Mouse (Mus musculus) erythroid progenitor cell, adult 5-6 weeks (primary cell): ENCODE measurements around the gene Mss51. TPM values are rescaled to one million over a fixed set of nuclear protein-coding genes. Genes with fewer than 3 reads are reported as not detected.

ENCODE experiments used
- ATAC-seq: replicated peaks from 2 replicates; pipeline ENCODE4 v1.8.0; 2016; ENCODE audit warnings: moderate number of reproducible peaks, mild to moderate bottlenecking, moderate TSS enrichment, inconsistent platforms; ENCODE audit not compliant: poor library complexity, low FRiP score, severe bottlenecking
- total RNA-seq, 2 experiments: library from RNA; stranded (forward) in 1 of 2; stranded (reverse) in 1 of 2; fragments of 150-400 nt in 1 of 2; fragments of 186-747, 209-891 nt in 1 of 2; gene quantifications; 2 replicates each; pipeline versions ENCODE4 v1.2.3 to v1.2.4; 2015 to 2017; ENCODE audit warnings: low replicate concordance in 2 of 2

The Mss51 gene
- total RNA-seq (2015; ENCODE audit: low replicate concordance), result 8.0 and 20.2 TPM in 2 replicates
- total RNA-seq (2017; ENCODE audit: low replicate concordance), result 5.6 and 15.4 TPM in 2 replicates

DNA sequence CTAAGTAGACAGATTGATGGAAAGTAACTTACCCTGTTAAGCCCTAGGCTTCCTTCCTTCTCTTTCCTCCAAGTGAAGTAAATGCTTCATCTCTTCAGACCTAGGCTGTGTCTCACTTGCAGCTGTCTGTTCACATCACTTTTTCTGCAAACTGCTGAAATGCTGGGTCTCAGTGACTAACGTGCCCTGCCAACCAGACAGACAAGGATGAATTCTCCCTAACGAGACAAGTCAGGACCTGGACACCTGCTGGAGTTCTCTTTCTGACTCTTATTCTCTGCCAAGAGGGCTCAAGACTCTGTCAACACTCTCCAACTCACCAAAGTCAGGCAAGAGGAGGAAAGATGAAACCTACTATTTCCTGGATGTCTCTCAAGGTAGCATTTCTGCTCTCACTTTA lies at the start of gene Mss51:
Gene Mss51 (minus strand): TSS at position 299 of the 400 bp plus-strand sequence.
- no peak for ATAC-seq

DNA sequence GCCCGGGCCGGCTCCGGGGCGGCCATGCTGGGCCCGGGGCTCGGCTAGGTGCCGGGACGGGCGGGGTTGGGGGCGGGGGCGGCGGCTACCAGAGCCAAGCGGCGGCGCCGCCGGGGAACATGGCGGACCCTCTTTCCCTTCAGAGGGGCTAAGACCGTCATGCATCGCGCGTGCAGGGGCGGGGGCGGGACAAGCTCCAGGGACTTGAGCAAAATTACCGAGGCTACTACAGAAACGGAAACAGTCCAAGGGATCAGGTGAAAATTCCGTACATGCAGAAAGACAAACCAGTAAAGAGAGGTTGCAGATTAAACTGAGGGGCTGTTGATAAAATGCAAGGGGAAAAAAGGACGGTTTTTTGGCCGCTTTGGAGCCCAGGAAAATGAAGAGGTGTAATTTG lies 49.7 kb upstream of the Mss51 start, which contains the start of gene Ppp3cb:
Gene Ppp3cb (minus strand): TSS at position 159 of the 400 bp plus-strand sequence.
- ATAC-seq, result peak; percentile 70

DNA sequence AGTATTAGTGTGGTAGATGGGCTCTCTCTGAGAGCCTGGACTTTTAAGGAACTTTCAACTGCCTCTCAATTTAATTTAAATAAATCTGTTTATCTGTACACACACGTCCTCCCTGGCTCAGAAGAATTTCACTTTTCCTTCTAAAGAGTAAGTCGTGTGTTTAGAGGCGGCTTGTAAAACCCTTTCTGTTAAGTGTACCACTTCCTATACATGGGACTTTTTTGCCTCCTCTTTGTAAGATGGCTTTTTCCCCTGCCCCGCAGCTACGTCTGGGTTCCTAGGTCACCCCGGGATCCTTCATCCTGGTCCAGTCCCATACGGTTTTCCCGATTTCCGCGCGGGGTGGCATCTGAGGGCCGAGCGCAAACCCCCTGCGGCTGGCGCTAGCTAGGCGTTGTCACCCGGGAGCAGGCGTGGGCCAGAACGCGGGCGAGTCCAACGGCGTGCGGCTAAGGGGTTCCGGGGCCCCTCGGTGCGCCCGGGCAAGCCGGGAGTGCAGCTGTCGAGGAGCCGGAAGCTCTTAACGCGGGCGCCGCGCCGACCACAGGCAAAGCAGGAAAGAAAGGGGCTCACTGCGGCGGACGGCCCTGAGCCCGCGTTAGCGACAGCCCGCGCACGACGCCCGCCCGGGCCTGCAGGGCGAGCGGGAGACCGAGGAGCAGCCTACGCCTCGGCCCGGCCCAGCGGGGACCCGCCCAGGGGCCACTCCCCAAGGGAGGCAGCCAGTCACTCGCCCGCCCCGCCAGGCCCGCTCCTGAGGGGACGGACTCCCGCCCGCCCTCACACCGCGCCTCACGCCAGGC lies 49.0 kb upstream of the Mss51 start:
- ATAC-seq, result peak; percentile 91

DNA sequence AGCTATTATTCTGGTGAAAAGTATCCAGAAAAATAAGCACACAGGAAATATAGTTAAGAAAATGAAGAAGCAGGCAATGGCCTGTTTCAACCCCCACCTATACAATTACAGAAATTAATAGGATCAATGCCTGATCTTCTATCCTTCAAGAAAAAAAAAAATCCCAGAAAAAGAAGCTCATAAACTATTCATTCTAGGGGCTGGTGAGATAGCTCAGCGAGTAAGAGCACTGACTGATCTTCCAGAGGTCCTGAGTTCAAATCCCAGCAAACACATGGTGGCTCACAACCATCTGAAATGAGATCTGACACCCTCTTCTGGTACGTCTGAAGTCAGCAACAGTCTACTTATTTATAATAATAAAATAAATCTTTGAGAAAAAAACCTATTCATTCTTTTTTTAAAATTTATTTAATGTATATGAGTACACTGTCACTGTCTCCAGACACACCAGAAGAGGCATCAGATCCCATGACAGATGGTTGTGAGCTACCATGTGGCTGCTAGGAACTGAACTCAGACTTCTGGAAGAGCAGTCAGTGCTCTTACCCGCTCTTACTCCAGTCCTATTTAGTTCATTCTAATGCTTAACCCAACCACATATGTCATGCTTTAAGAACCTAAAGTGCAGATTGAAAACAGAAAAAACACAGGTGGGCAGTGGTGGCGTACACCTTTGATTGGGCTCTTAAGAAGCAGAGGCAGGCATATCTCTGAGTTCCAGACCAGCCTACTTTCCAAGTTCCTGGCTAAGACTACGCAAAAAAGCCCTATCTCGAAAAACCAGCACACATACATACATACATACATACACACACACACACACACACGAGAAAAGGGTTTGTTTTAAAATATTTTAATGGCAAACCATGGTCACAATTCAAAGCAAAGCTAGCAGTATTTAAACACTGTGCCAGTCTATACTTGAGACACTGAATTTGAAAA lies 48.0 kb upstream of the Mss51 start:
- ATAC-seq, result peak; percentile 73

DNA sequence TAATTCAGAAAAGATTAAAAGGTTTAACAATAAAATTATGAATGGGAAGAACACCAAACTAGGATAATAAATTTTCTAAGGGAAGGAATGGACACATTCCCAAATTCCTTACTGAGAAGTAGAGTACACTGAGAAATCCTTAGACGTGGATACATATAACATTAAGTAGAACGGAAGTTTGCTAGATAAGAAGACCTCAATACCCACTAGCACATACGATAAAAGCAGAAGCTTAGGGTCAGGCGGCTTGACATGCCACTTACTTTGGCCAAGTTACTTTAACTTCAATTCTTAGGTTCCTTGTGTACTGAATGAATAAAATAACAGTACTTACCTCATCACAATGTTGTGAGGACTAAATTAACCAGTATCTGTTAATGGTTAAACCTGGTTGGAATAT lies 32.9 kb upstream of the Mss51 start:
- no peak for ATAC-seq

DNA sequence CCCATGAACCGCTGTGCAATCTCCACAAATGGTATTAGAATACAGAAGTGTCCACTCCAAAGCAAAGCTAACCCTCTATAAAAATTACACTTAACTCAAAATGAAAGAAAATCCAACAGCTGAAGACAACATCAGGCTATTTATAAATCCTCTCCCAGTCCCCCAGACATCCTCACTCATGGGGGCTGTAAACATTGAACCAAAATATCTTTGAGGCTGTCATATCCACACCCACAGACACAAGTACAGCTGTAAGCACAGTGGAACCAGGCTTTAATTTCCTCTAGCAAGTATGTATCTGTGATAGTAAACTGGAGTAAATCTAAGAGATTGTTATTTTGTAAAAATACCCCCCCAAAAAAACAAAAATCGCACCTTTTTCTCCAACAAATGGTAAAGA lies 23.5 kb upstream of the Mss51 start:
- ATAC-seq, result no peak

DNA sequence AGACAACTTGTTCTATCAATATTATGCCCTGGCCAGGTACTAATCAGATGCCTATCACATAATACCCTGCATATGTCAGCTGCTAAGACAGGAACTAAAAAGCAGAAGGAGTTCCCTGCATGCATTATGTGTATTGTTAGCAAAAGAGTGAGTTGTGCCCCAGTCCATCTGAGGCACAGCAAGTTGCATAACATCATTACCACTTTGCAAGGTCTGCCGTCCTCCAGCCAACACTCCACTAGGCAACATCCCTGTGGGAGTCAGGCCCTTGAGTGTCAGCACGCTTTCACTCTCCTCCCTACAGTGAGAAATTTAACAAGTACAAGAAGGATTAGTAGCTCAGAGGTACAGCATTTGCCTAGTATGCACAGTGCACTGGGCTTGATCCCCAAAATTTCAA lies 11.7 kb upstream of the Mss51 start:
- no peak for ATAC-seq

DNA sequence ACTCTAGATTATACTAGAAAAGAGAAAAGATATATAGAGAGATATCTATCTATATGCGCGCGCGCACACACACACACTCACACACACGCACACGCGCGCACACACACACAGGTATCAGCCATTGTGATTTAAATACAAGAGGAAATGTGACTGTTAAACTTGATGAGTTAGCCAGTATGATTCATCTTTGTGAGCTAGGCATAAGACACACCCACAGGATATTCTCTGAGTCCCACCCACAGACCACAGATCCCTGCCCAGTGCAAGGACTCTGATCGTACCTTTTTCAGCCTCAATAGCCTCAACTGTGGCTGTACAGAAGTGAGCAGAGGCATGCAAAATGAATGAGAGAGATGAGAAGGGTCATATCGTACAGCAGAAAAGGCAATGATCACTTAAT lies 6.3 kb upstream of the Mss51 start:
- ATAC-seq, result no peak

DNA sequence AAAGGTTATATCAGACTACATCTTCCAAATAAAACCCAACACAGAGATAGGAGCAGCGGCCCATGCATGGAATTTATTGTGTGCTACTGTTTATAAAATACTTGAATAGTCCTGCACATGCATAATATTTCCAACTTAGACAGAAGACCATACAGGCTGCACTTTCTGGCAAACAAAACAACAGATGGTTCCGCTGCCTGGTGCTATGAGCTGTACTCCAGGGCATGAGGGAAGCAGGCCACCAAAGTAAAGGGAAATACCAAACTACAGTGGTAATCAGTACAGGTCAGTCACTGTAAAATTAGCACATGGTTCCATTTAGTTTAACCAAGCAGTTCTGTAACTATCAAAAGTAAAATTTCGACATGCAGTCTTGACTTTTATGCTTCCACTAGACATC lies 3.3 kb upstream of the Mss51 start:
- ATAC-seq, result no peak

DNA sequence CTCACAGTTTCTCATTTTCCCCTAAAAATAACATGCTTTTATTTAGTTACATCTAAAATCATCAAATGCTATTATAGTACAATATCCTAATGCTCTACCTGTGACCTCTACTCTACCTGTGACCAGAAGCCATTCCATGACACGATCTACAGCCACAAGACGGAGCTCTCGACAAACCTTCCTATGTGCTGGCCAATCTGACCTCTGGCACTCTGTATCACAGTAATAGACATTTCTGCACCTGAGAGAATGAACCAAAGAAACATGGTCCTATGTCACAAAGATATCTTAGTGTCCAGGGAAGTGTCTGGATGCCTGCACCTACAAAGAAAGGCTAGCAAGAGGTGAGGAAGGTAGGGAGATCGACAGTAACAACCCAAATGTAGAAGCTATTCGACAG lies 10.7 kb downstream of the Mss51 start:
- ATAC-seq, result no peak

DNA sequence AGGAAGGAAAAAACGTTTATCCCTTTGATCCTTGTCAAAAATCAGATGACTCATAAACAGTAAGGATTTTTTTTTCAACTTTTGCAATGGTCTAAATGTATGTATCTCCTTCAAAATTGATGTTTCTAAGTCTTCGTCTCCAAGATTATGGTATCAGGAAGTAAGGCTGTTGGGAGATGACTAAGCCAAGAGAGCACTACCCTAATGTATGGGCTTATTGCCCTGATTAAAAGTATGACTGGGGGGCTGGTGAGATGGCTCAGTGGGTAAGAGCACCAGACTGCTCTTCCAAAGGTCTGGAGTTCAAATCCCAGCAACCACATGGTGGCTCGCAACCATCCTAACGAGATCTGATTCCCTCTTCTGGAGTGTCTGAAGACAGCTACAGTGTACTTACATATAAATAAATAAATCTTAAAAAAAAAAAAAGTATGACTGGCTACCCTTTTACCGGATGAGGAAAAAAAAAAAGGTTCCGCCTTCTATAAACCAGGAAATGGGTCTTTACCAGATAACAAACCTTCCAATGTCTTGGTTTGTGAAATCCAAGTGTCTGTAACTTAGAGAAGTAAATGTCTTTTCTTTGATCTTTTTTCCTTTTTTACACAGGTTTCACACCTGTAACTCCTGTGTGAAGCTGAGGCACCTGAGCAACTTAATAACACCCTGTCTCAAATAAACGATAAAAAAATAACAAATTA lies 14.5 kb downstream of the Mss51 start:
- no peak for ATAC-seq

DNA sequence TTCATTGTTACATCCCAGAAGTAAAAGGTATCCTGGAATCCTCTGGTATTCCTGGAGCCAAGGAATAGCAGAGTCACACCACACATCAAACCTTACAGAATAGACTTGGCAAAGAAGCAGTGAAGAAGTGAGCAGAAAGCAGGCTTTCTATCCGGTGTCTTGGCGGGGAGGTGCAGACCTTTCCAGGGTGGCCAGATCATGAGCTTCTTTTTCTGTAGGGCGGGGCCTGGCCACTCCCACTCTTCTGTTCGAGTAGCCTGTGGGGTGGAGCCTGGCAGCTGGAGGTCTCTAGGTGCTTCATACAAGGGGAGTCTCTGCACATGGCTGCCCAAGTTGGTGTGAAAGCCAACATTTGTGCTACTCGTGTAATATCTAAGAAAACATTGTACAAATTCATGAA lies 15.5 kb downstream of the Mss51 start:
- peak; percentile 66 for ATAC-seq

DNA sequence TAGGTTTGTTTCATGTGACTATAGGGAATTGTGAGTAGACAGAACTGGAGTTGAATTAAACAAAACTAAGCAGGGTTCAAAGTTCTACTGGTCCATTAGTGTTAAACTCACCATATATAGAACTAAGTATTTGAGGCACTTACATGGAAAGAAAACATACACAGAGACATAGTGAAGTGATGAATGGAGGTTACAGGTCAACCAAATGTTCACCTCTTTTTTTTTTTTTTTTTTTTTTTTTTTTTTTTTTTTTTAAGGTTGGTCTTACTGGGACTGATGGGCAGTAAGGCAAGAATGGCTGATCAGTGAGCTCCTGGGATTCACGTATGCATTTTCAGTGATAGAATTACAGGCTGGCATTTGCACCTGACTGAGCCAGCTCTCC lies 16.5 kb downstream of the Mss51 start:
- peak; percentile 3; the same call in 1 of the 2 replicates for ATAC-seq

DNA sequence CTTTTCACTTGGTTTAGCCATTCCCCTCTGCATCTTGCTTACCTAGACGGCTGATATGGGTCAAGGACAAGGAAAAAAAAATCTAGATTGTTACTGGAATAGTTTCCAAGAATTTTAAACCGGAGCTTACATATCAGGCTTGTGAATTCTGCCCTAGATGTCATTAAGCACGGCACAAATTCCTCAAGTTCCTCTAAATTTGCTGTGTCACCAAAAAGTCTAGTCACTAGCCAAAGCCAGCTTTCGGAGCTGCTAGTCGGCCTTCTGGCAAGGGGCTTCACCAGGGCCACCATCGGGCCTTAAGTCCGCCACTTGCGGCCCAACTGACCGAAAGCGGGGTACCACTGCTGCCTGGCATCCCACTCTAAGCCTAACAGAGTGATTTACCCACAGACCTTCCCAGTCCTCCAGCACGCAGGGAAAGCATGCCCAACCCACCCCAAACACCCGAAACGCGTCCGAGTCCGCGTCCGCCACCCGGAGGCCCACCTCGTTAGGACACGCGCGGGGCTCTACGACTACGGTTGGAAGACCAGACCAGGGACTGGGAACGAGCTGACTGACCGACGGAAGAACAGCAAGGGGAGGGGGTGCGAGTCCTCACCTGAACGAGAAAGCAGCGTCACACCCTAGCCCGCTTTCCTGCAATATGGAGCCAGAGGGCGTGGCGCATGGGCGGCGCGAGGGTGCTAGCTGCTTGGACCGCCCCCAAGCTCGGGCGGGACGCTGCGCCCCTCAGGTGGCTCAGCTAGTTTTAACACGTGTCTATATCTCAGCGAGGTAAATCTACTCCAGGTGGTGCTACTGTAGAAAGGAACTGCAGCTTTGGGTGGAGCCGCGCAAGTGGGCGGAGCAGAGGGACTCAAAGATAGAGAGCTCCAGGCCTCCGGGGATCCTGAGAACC lies 17.2 kb downstream of the Mss51 start, which contains the start of gene Anxa7:
Gene Anxa7 (minus strand): TSS at position 843 of the 904 bp plus-strand sequence.
- ATAC-seq, result peak; percentile 86

DNA sequence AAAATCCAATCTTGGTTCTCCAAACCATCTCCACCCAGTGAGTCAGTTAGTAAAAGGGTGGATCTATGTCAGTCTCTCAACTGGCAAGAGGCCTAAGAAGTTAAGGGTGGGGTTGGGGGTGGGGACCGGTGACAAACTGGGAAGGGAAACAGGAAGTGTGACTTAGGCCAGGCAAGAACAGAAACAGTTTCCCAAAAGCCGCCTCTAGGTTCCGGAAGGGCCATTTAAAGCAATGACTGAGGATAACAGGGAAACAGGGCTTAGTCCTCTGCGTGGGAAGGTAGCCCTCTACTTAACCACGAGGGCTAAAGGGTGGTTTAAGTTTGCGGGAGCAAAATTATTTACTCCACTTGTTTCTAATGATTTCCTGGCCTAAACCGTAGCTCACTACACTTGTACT lies 17.9 kb downstream of the Mss51 start:
- ATAC-seq, result peak; percentile 72

DNA sequence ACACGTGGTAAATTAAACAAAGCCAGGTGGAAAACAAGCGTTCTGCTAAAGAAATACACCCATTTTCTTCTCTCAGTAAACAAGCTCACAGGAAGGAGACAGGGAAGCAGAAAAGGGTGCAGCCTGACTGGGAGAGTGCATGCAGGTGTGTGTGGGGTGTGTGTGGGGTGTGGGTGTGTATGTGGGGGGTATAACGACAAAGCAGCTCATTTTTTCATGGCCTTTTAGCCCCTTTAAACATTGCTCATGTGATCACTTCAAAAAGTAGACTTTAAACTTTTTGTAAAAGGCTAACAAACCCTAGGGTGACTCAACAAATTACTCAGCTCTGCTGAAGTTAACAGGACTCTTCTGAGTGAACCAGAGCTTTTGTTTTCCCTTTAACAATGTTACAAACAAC lies 18.3 kb downstream of the Mss51 start:
- no peak for ATAC-seq

DNA sequence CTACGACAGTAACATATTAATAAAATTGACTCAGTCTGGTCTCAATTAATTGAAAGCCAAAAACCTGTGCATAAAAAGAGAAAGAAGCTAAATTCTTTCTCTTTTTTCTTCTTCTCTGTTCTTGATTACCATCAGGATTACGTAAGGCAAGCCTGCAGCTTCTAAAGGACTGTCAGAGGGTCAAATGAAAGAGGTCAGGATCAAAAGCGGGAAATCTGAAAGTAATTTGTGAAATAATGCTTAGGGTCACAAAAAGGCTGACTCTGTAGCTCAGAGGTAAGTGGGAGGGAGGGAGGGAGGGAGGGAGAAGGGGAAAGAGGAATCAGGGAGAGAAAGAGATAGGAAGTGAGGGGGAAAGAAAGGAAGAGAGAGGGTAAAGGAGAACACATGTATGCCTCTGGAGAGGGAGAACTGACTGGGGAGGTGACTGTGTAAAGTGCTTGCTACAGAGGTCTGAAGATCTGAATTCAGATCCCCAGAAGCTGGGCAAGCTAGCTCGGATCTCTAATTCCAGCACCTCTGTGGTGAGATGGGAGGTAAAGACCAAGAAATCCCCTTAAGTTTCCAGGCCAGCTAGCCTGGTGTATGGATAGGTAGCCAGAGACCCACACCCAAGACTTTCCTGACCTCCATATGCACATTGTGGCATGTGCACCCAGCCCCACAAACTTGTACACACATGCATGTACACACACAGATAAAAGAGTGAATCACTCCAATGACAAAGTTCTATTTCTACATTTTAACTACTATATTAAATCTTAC lies 19.3 kb downstream of the Mss51 start:
- ATAC-seq, result no peak

DNA sequence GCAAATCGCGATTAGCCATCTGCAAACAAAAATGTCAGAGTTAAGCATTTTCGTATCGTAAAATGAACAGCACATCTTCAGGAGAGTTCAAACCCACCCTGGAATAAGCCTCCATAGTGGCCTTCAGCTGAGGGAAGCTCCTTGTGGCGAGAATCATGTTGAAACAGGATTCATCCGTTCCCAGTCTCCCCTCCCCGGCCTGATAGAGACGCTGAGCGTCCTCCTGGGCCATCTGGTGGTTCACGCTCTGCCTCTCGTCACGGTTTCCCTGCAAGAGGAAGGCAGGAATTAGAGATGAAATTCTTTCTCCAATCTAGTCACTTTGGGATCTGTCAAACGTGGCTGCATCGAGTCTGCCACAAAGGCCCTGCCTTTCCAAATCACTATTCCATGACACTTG lies 36.5 kb downstream of the Mss51 start:
- no peak for ATAC-seq
